Mouse (Mus musculus) B cell, adult 2 months (primary cell): ENCODE measurements around the gene Tspyl4.
"Not testable (repeated sequence)": the region's sequence is repeated elsewhere in the genome, so short reads cannot be mapped to it uniquely, and the experiment has no call there.

ENCODE experiments used
- DNase-seq, 2 experiments: peaks; one replicate each; pipeline ENCODE4 v3.0.0; 2022

Gene Tspyl4

GRCm38 (mm10) chr10:34297299-34297979 lies at the start of gene Tspyl4:
TSS of gene Tspyl4 (plus strand) at chr10:34297442.
- DNase-seq: peak; percentile 93 to 94

- DNase-seq: no peak
Measured at GRCm38 (mm10) chr10:34247757-34248156, 49.5 kb upstream of the Tspyl4 start.

- DNase-seq: peak in 1 of 2 experiments; percentile 2
Measured at GRCm38 (mm10) chr10:34249594-34249993, 47.6 kb upstream of the Tspyl4 start.

- DNase-seq: not testable (repeated sequence)
Measured at GRCm38 (mm10) chr10:34252833-34253232, 44.4 kb upstream of the Tspyl4 start.

GRCm38 (mm10) chr10:34265106-34265505 lies 32.1 kb upstream of the Tspyl4 start:
- no peak for DNase-seq

- no peak for DNase-seq
Measured at GRCm38 (mm10) chr10:34267312-34268070, 29.8 kb upstream of the Tspyl4 start.

- DNase-seq: no peak
Measured at GRCm38 (mm10) chr10:34271681-34272080, 25.6 kb upstream of the Tspyl4 start.

GRCm38 (mm10) chr10:34280591-34281175 lies 16.6 kb upstream of the Tspyl4 start:
- DNase-seq: peak; percentile 47 to 51

GRCm38 (mm10) chr10:34281211-34281961 lies 15.9 kb upstream of the Tspyl4 start:
- DNase-seq: peak in 1 of 2 experiments; percentile 22

- DNase-seq: peak; percentile 97 to 98
Measured at GRCm38 (mm10) chr10:34281962-34282388, 15.3 kb upstream of the Tspyl4 start, which contains the start of gene Tspyl1. TSS of gene Tspyl1 (plus strand) at chr10:34282190.

GRCm38 (mm10) chr10:34282420-34283238 lies 14.6 kb upstream of the Tspyl4 start:
- no peak for DNase-seq

GRCm38 (mm10) chr10:34296911-34297298 lies 337 bp upstream of the Tspyl4 start:
- DNase-seq: no peak

GRCm38 (mm10) chr10:34297980-34298753 lies 925 bp downstream of the Tspyl4 start:
- DNase-seq: no peak

GRCm38 (mm10) chr10:34300368-34300767 lies 3.1 kb downstream of the Tspyl4 start:
- no peak for DNase-seq

- no peak for DNase-seq
Measured at GRCm38 (mm10) chr10:34307070-34307469, 9.8 kb downstream of the Tspyl4 start.

- DNase-seq: no peak
Measured at GRCm38 (mm10) chr10:34309915-34310685, 12.9 kb downstream of the Tspyl4 start.

GRCm38 (mm10) chr10:34312536-34312935 lies 15.3 kb downstream of the Tspyl4 start:
- no peak for DNase-seq

GRCm38 (mm10) chr10:34316571-34317216 lies 19.5 kb downstream of the Tspyl4 start:
- peak in 1 of 2 experiments; percentile 4 for DNase-seq

- no peak for DNase-seq
Measured at GRCm38 (mm10) chr10:34317217-34317606, 20.0 kb downstream of the Tspyl4 start.

GRCm38 (mm10) chr10:34320809-34321208 lies 23.6 kb downstream of the Tspyl4 start:
- no peak for DNase-seq
